In the genomic region with DNA sequence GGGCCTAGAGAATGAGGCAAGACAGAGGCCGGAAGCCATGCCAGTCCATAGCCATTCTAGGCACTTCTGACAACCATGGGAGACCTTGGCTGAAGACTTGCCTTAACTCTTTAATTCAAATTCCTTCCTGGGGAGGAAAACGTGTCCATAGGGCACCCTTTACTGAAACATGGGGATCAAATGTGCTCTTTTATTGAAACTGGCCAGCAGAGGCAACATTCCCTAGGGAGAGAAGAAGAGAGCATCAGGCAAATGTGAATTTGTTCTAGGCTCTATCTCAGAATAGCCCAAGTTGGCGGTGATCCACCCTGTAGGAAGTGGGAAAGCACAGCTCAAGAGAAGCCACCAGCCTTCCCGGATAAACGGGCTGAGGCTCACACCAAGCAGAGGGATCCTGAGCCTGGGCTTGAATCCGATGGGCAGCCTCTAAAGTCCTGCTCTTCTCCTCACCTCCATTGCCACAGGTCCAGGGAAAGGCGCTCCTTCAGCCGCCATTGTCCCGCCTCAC, we compare ENCODE assay signal across 23 mouse cellular contexts. TPM values are rescaled to one million over a fixed set of nuclear protein-coding genes. Genes with fewer than 3 reads are reported as not detected.
DNase-seq lines count a peak whose midpoint lies in the region; ATAC-seq and TF ChIP-seq lines count a peak whose summit lies in the region.
"Had no signal": no experiment of that assay in that cellular context is flagged by ENCODE, and none has a peak within 500 bp of the region (broad histone marks: within the 10 kb centered on the region; RNA-seq: fewer than 3 reads in every experiment).

No protein-coding gene starts in this region.

- peaks cover 41% of the 10 kb centered on the region for H3K4me1 ChIP-seq in brown adipose tissue, adult 24 weeks (ENCODE audit: control insufficient read depth, insufficient read depth, insufficient read length, low read length)
- H3K4me1 ChIP-seq in heart, embryonic 10.5 days, result peaks cover 20% of the 10 kb centered on the region
- no peaks in the 10 kb centered on the region for H3K4me1 ChIP-seq in forebrain, embryonic 13.5 days
- H3K4me1 ChIP-seq: liver, embryonic 13.5 days had no signal

- no peaks in the 10 kb centered on the region for H3K9me3 ChIP-seq in heart, embryonic 10.5 days
- no peaks in the 10 kb centered on the region for H3K9me3 ChIP-seq in forebrain, embryonic 13.5 days (replicated peaks)
- H3K9me3 ChIP-seq: embryonic facial prominence, embryonic 10.5 days; heart, embryonic 12.5 days; hindbrain, embryonic 10.5 days; kidney, embryonic 15.5 days; liver, embryonic 13.5 days; megakaryocyte, embryonic 14.5 days; midbrain, embryonic 13.5 days had no signal

- no peaks in the 10 kb centered on the region for H3K36me3 ChIP-seq in heart, embryonic 10.5 days
- H3K36me3 ChIP-seq in forebrain, embryonic 13.5 days (ENCODE audit: poor library complexity, severe bottlenecking), result no peaks in the 10 kb centered on the region
- H3K36me3 ChIP-seq: embryonic facial prominence, embryonic 10.5 days; heart, embryonic 12.5 days; hindbrain, embryonic 10.5 days; kidney, embryonic 15.5 days; liver, embryonic 13.5 days; midbrain, embryonic 13.5 days had no signal

- no peak for ATAC-seq in forebrain, embryonic 13.5 days
- ATAC-seq: forebrain, postnatal 0 days; hindbrain, postnatal 0 days; intestine, embryonic 16.5 days; midbrain, embryonic 13.5 days had no signal

- intact Hi-C loops in left cerebral cortex, postnatal 25 days (cut with DNase I), result loop anchor here (5.0 to 10.0 kb wide), 2 partner anchors 58 to 176 kb away; no protein-coding TSS in a partner anchor

- 90% methylated on average over 9 of the region's 9 CpGs for WGBS in heart, embryonic 10.5 days
- WGBS in forebrain, embryonic 13.5 days, result 94% methylated on average over 9 of the region's 9 CpGs

- H3K4me3 ChIP-seq in layer of hippocampus, adult 2 months, result no peak overlapping the region
- no peak overlapping the region for H3K4me3 ChIP-seq in brown adipose tissue, adult 24 weeks (ENCODE audit: insufficient read depth, low read depth, low read length)
- no peak overlapping the region for H3K4me3 ChIP-seq in heart, embryonic 10.5 days
- H3K4me3 ChIP-seq in forebrain, embryonic 13.5 days, result no peak overlapping the region
- H3K4me3 ChIP-seq: embryonic facial prominence, embryonic 10.5 days; heart, embryonic 12.5 days; hindbrain, embryonic 10.5 days; kidney, embryonic 15.5 days; liver, embryonic 13.5 days; midbrain, embryonic 13.5 days had no signal

- no peak overlapping the region for H3K9ac ChIP-seq in forebrain, embryonic 13.5 days
- H3K9ac ChIP-seq: forebrain, postnatal 0 days; heart, embryonic 12.5 days; kidney, embryonic 15.5 days; liver, embryonic 13.5 days; midbrain, embryonic 13.5 days had no signal

- H3K4me2 ChIP-seq in forebrain, embryonic 13.5 days, result no peak overlapping the region
- H3K4me2 ChIP-seq: heart, embryonic 12.5 days; kidney, embryonic 15.5 days; liver, embryonic 13.5 days; midbrain, embryonic 13.5 days had no signal

- peak; percentile 64 for TF ChIP-seq CTCF in layer of hippocampus, adult 2 months (conservative IDR thresholded peaks at IDR 0.05)

- H3K27me3 ChIP-seq in heart, embryonic 10.5 days (ENCODE audit: insufficient read depth, poor library complexity, severe bottlenecking), result no peaks in the 10 kb centered on the region
- H3K27me3 ChIP-seq in forebrain, embryonic 13.5 days, result no peaks in the 10 kb centered on the region
- H3K27me3 ChIP-seq: kidney, embryonic 15.5 days; liver, embryonic 13.5 days; midbrain, embryonic 13.5 days had no signal

- DNase-seq in layer of hippocampus, adult 2 months (ENCODE audit: low spot score in 2 of 2), result peak; percentile 61 to 73
- no peak for DNase-seq in layer of hippocampus, postnatal 14 days (ENCODE audit: low spot score in 2 of 2)
- peak; percentile 67 to 95 for DNase-seq in left cerebral cortex, postnatal 25 days (ENCODE audit: low spot score in 2 of 2)
- peak; percentile 72 for DNase-seq in right cerebral cortex, postnatal 25 days
- no peak for DNase-seq in heart, embryonic 10.5 days (ENCODE audit: low spot score)
- DNase-seq: cerebellum, adult 11 months; cerebellum, adult 9-11 months; forebrain, postnatal 0 days; heart, postnatal 10 days; liver, embryonic 13.5 days; lung, adult 2 months; lung, postnatal 14 days; spleen, adult 18-20 months had no signal

- peak overlapping the region; percentile 91 for H3K27ac ChIP-seq in layer of hippocampus, adult 2 months
- H3K27ac ChIP-seq in brown adipose tissue, adult 24 weeks (replicated peaks; ENCODE audit: low read depth, low read length), result peak overlapping the region; percentile 57
- H3K27ac ChIP-seq in heart, embryonic 10.5 days, result no peak overlapping the region
- H3K27ac ChIP-seq in forebrain, embryonic 13.5 days, result no peak overlapping the region
- H3K27ac ChIP-seq: embryonic facial prominence, embryonic 10.5 days; hindbrain, embryonic 10.5 days; hindbrain, postnatal 0 days; kidney, embryonic 15.5 days; liver, embryonic 13.5 days; midbrain, embryonic 13.5 days had no signal

RNA-seq across cellular contexts. Expression of a gene that starts 19.9 kb away (rescaled TPM):
- 100 to 1,000 TPM; 177 to 193 TPM for total RNA-seq in layer of hippocampus, adult 2 months (2021)
- 100 to 1,000 TPM; 151 to 155 TPM for total RNA-seq in layer of hippocampus, postnatal 14 days (2021)
- 32.6 and 60.2 TPM in 2 replicates for polyA plus RNA-seq in brown adipose tissue, adult 24 weeks (2012; ENCODE audit: insufficient read depth, insufficient read length, missing spikeins)
- total RNA-seq in left cerebral cortex, postnatal 25 days (2021), result 100 to 1,000 TPM; 102 to 108 TPM
- 65.1 and 100 TPM in 2 replicates for polyA plus RNA-seq in heart, embryonic 10.5 days (2016; fragmentation: Nextera tagmentation; extraction: Ambion mirVana)
- polyA plus RNA-seq in forebrain, embryonic 13.5 days (2015; fragmentation: Nextera tagmentation; extraction: Ambion mirVana), result 63.1 and 66.3 TPM in 2 replicates

Comparison
In these comparisons a context has a peak if more than half of its experiments do, and no peak if none do; other contexts are left out.
1. DNase-seq: peak in layer of hippocampus, adult 2 months (2 of 2), left cerebral cortex, postnatal 25 days (2 of 2) and right cerebral cortex, postnatal 25 days (single experiment); none in layer of hippocampus, postnatal 14 days (0 of 2) and heart, embryonic 10.5 days (single experiment).
2. H3K27ac ChIP-seq: peak in layer of hippocampus, adult 2 months (single experiment) and brown adipose tissue, adult 24 weeks (single experiment); none in heart, embryonic 10.5 days (single experiment) and forebrain, embryonic 13.5 days (single experiment).